Mouse (Mus musculus) small intestine, adult 2 months (tissue): Measurements from ENCODE around the gene Retreg2.

ENCODE experiments used
- CTCF ChIP-seq: fragments of 200-500 bp; IDR thresholded peaks from 2 replicates; pipeline ENCODE4 v1.5.1; 2012; ENCODE audit warnings: low read depth, mild to moderate bottlenecking, control low read depth, inconsistent platforms, low read length, moderate library complexity, mixed read lengths; ENCODE audit not compliant: insufficient replicate concordance, insufficient read length; ENCODE audit errors: extremely low read depth
- POLR2A ChIP-seq: fragments of 200-500 bp; IDR thresholded peaks from 2 replicates; pipeline ENCODE4 v1.6.1; 2012; ENCODE audit warnings: low read depth, mild to moderate bottlenecking, control low read depth, inconsistent platforms, low read length, moderate library complexity

DNA sequence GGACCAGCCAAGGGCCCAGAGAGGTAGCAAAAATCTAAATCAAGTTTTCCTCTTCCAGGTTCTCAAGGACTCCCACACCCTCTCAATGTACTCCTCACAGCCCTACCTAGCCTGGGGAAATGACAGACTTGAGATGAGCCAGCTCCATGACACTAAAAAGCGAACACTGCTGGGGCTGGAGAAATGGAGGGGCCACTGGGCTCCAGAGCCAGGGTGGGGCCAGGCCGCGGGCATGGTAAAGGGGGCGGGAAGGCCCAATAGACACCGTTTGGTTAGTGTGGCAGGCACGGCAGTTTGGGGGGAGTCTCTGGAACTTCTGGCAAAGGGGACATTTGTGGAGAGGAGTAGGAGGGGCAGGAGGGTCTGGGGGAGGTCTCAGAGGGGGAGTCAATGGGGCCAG, 6.3 kb upstream of the Retreg2 start:
- TF ChIP-seq POLR2A (no peak), CTCF (no peak)
